Mouse (Mus musculus): ENCODE measurements around the gene Shisa3.

The Shisa3 gene

GRCm38 (mm10) chr5:67607804-67608673, at the start of gene Shisa3:
Gene Shisa3, plus strand, starts transcription at chr5:67607882.
- peak; percentile 78 to 87 for DNase-seq

GRCm38 (mm10) chr5:67558644-67559043, 49.0 kb upstream of the Shisa3 start:
- DNase-seq: no peak

GRCm38 (mm10) chr5:67559063-67559462, 48.6 kb upstream of the Shisa3 start:
- DNase-seq: no peak

GRCm38 (mm10) chr5:67572552-67573155, 35.0 kb upstream of the Shisa3 start:
- DNase-seq: peak; percentile 40 to 45

- peak in 1 of 2 experiments; percentile 37 for DNase-seq
Measured at GRCm38 (mm10) chr5:67574039-67574438, 33.6 kb upstream of the Shisa3 start.

- no peak for DNase-seq
Measured at GRCm38 (mm10) chr5:67575705-67576104, 32.0 kb upstream of the Shisa3 start.

- peak; percentile 53 to 57 for DNase-seq
Measured at GRCm38 (mm10) chr5:67579725-67580633, 27.7 kb upstream of the Shisa3 start.

GRCm38 (mm10) chr5:67595070-67595469, 12.6 kb upstream of the Shisa3 start:
- DNase-seq: no peak

GRCm38 (mm10) chr5:67595629-67596028, 12.1 kb upstream of the Shisa3 start:
- no peak for DNase-seq

GRCm38 (mm10) chr5:67599935-67600334, 7.7 kb upstream of the Shisa3 start:
- DNase-seq: no peak

GRCm38 (mm10) chr5:67605951-67606350, 1.7 kb upstream of the Shisa3 start:
- DNase-seq: peak; percentile 43 to 55

GRCm38 (mm10) chr5:67606916-67607803, 522 bp upstream of the Shisa3 start:
- DNase-seq: peak; percentile 44 to 58

- DNase-seq: peak in 1 of 2 experiments; percentile 21
Measured at GRCm38 (mm10) chr5:67608674-67609519, 1.2 kb downstream of the Shisa3 start.

- no peak for DNase-seq
Measured at GRCm38 (mm10) chr5:67609520-67609837, 1.8 kb downstream of the Shisa3 start.

- no peak for DNase-seq
Measured at GRCm38 (mm10) chr5:67621230-67621629, 13.5 kb downstream of the Shisa3 start.

GRCm38 (mm10) chr5:67628180-67628940, 20.7 kb downstream of the Shisa3 start:
- DNase-seq: no peak

GRCm38 (mm10) chr5:67629440-67629839, 21.8 kb downstream of the Shisa3 start:
- DNase-seq: no peak

GRCm38 (mm10) chr5:67629861-67630260, 22.2 kb downstream of the Shisa3 start:
- no peak for DNase-seq

GRCm38 (mm10) chr5:67631261-67631660, 23.6 kb downstream of the Shisa3 start:
- DNase-seq: no peak

GRCm38 (mm10) chr5:67633138-67633782, 25.6 kb downstream of the Shisa3 start:
- DNase-seq: no peak

All from kidney, postnatal 4 days (tissue).